Mouse (Mus musculus) embryonic facial prominence, embryonic 15.5 days (tissue): ENCODE results near the gene AC131692.1. TPM values are rescaled to one million over a fixed set of nuclear protein-coding genes. Genes with fewer than 3 reads are reported as not detected.

Experiments used
- ATAC-seq: fragments of 200-750 bp; cut with Nextera tagmentation; 2 replicates; pipeline ENCODE4 v1.8.0; 2017; ENCODE audit warnings: low read depth, moderate TSS enrichment; ENCODE audit not compliant: insufficient number of reproducible peaks, low FRiP score, low TSS enrichment
- H3K27ac ChIP-seq: fragments of 300-500 bp; sonication (generic); replicated peaks from 2 replicates; pipeline ENCODE4 v1.5.1; 2015; ENCODE audit warnings: mild to moderate bottlenecking, inconsistent platforms
- H3K27me3 ChIP-seq: fragments of 300-500 bp; sonication (generic); 2 replicates; pipeline ENCODE4 v1.6.1; 2015; ENCODE audit warnings: inconsistent platforms
- H3K36me3 ChIP-seq: fragments of 300-500 bp; sonication (generic); 2 replicates; pipeline ENCODE4 v1.6.1; 2015; ENCODE audit warnings: mild to moderate bottlenecking, inconsistent platforms
- H3K4me1 ChIP-seq: fragments of 300-500 bp; sonication (generic); 2 replicates; pipeline ENCODE4 v1.6.1; 2015; ENCODE audit warnings: inconsistent platforms
- H3K4me2 ChIP-seq: fragments of 300-500 bp; sonication (generic); replicated peaks from 2 replicates; pipeline ENCODE4 v1.6.1; 2015; ENCODE audit warnings: mild to moderate bottlenecking, inconsistent platforms
- H3K4me3 ChIP-seq: fragments of 300-500 bp; sonication (generic); replicated peaks from 2 replicates; pipeline ENCODE4 v1.5.1; 2015; ENCODE audit warnings: mild to moderate bottlenecking, inconsistent platforms
- H3K9ac ChIP-seq: fragments of 300-500 bp; sonication (generic); 2 replicates; pipeline ENCODE4 v1.6.1; 2015; ENCODE audit warnings: inconsistent platforms
- H3K9me3 ChIP-seq: fragments of 300-500 bp; sonication (generic); replicated peaks from 2 replicates; pipeline ENCODE4 v1.6.1; 2016; ENCODE audit warnings: inconsistent platforms
- WGBS: fragments of 180-500 bp; shearing (Covaris S2); methylation state at CpG from one replicate; pipeline ENCODE4 v1.1.7; 2015; 5-methylcytosine and 5-hydroxymethylcytosine counted together
- microRNA-seq: library from miRNA; unstranded; fragments of <30 nt; microRNA quantifications from one replicate; pipeline ENCODE4, GENCODE M21; 2016; ENCODE audit warnings: borderline number of aligned reads
- polyA plus RNA-seq: library from polyadenylated mRNA; unstranded; fragments of >200 nt; fragmentation: Nextera tagmentation; extraction: Ambion mirVana; gene quantifications from 2 replicates; pipeline ENCODE4 v1.2.1, GENCODE M21; 2015

AC131692.1 gene
- polyA plus RNA-seq, 1 experiment from 2014 or later = not detected

- Histone ChIP-seq H3K9ac (peak within 1 kb of the TSS; percentile 81), H3K9me3 (no peaks in the 10 kb centered on the region), H3K27me3 (no peaks in the 10 kb centered on the region), H3K4me2 (peak within 1 kb of the TSS; percentile 76), H3K27ac (peak within 1 kb of the TSS; percentile 98), H3K36me3 (peaks cover 17% of the 10 kb centered on the region; the same call in 1 of the 2 replicates), H3K4me3 (peak within 1 kb of the TSS; percentile 76), H3K4me1 (peaks cover 19% of the 10 kb centered on the region)
- WGBS = under 1% methylated on average over 67 of the region's 68 CpGs
- ATAC-seq = peak; percentile 92
Measured at GRCm38 (mm10) chr19:6140678-6141393, 46.6 kb downstream of the AC131692.1 start, which contains the start of gene Batf2. Batf2 (plus strand) TSS chr19:6140983.

- H3K4me2 ChIP-seq = peak within 1 kb of the TSS; percentile 76
- H3K9me3 ChIP-seq = no peaks in the 10 kb centered on the region
- WGBS = under 1% methylated on average over 15 of the region's 15 CpGs
- peaks cover 12% of the 10 kb centered on the region; the same call in 1 of the 2 replicates for H3K36me3 ChIP-seq
- peak within 1 kb of the TSS; percentile 98 for H3K27ac ChIP-seq
- peak within 1 kb of the TSS; percentile 81 for H3K9ac ChIP-seq
- peak within 1 kb of the TSS; percentile 76 for H3K4me3 ChIP-seq
- peak; percentile 81 for ATAC-seq
- no peaks in the 10 kb centered on the region for H3K27me3 ChIP-seq
- H3K4me1 ChIP-seq = peaks cover 19% of the 10 kb centered on the region
Measured at GRCm38 (mm10) chr19:6141394-6141749, 47.2 kb downstream of the AC131692.1 start, which contains the start of gene Arl2. Arl2 (minus strand) TSS chr19:6141548.

GRCm38 (mm10) chr19:6144842-6145241, 50.6 kb downstream of the AC131692.1 start:
- H3K9ac ChIP-seq = no peak overlapping the region
- H3K9me3 ChIP-seq = no peaks in the 10 kb centered on the region
- H3K4me3 ChIP-seq = no peak overlapping the region
- WGBS = 76% methylated on average over 5 of the region's 5 CpGs
- no peak overlapping the region for H3K27ac ChIP-seq
- H3K36me3 ChIP-seq = no peaks in the 10 kb centered on the region
- H3K4me2 ChIP-seq = no peak overlapping the region
- ATAC-seq = no peak
- H3K4me1 ChIP-seq = peaks cover 13% of the 10 kb centered on the region
- H3K27me3 ChIP-seq = no peaks in the 10 kb centered on the region

Small RNA genes lying within 50 kb of the gene (microRNA-seq; reads per million reads assigned to microRNA genes)
- gene Mir6988 = 0.52 reads per million

Other genes with a start within 250 kb of the AC131692.1 start
- gene Frmd8, start 219.1 kb upstream of the AC131692.1 start, polyA plus RNA-seq = 32.5 and 37.4 TPM in 2 replicates
- 5.9 and 7.5 TPM in 2 replicates for gene Slc25a45, start 216.6 kb upstream of the AC131692.1 start, polyA plus RNA-seq
- 3.4 and 3.6 TPM in 2 replicates for gene Tigd3, start 200.3 kb upstream of the AC131692.1 start, polyA plus RNA-seq
- gene Dpf2, start 181.4 kb upstream of the AC131692.1 start, polyA plus RNA-seq = 144 and 167 TPM in 2 replicates
- 11.0 TPM in 2 replicates for gene Cdc42ep2, start 169.6 kb upstream of the AC131692.1 start, polyA plus RNA-seq
- gene Pola2, start 130.2 kb upstream of the AC131692.1 start, polyA plus RNA-seq = 59.6 and 65.4 TPM in 2 replicates
- not detected in 2 replicates for gene Slc22a20, start 108.3 kb upstream of the AC131692.1 start, polyA plus RNA-seq
- 22.1 and 22.4 TPM in 2 replicates for gene Capn1, start 78.5 kb upstream of the AC131692.1 start, polyA plus RNA-seq
- 34.2 and 39.8 TPM in 2 replicates for gene Syvn1, start 47.8 kb upstream of the AC131692.1 start, polyA plus RNA-seq
- 66.8 and 67.1 TPM in 2 replicates for gene Mrpl49, start 36.6 kb upstream of the AC131692.1 start, polyA plus RNA-seq
- gene Fau, start 36.6 kb upstream of the AC131692.1 start, polyA plus RNA-seq = 809 and 853 TPM in 2 replicates
- 37.1 and 41.1 TPM in 2 replicates for gene Znhit2, start 33.2 kb upstream of the AC131692.1 start, polyA plus RNA-seq
- 21.7 and 24.6 TPM in 2 replicates for gene Tm7sf2, start 26.0 kb upstream of the AC131692.1 start, polyA plus RNA-seq
- 75.9 and 76.4 TPM in 2 replicates for gene Vps51, start 17.2 kb upstream of the AC131692.1 start, polyA plus RNA-seq
- not detected in 2 replicates for gene Tmem262, start 14.4 kb upstream of the AC131692.1 start, polyA plus RNA-seq
- gene Gm28374, start 12.2 kb upstream of the AC131692.1 start, polyA plus RNA-seq = 1.9 and 2.1 TPM in 2 replicates
- 86.9 and 90.9 TPM in 2 replicates for gene Zfpl1, start 9.5 kb upstream of the AC131692.1 start, polyA plus RNA-seq
- gene Cdca5, start 9.4 kb upstream of the AC131692.1 start, polyA plus RNA-seq = 27.7 and 29.0 TPM in 2 replicates
- gene Naaladl1, start 11.4 kb downstream of the AC131692.1 start, polyA plus RNA-seq = 0.25 TPM in 2 replicates
- gene Sac3d1, start 24.2 kb downstream of the AC131692.1 start, polyA plus RNA-seq = 48.4 and 48.6 TPM in 2 replicates
- gene Snx15, start 33.9 kb downstream of the AC131692.1 start, polyA plus RNA-seq = 37.9 and 38.5 TPM in 2 replicates
- 0.19 and 0.39 TPM in 2 replicates for gene Batf2, start 46.6 kb downstream of the AC131692.1 start, polyA plus RNA-seq
- gene Arl2, start 47.1 kb downstream of the AC131692.1 start, polyA plus RNA-seq = 98.5 and 100 TPM in 2 replicates
- 0.11 and 0.13 TPM in 2 replicates for gene Majin, start 90.0 kb downstream of the AC131692.1 start, polyA plus RNA-seq
- gene Gpha2, start 132.0 kb downstream of the AC131692.1 start, polyA plus RNA-seq = 2.5 and 3.3 TPM in 2 replicates
- 39.2 and 39.7 TPM in 2 replicates for gene Ppp2r5b, start 141.5 kb downstream of the AC131692.1 start, polyA plus RNA-seq
- 10.3 and 11.0 TPM in 2 replicates for gene Atg2a, start 147.2 kb downstream of the AC131692.1 start, polyA plus RNA-seq
- 77.2 and 83.5 TPM in 2 replicates for gene Ehd1, start 182.3 kb downstream of the AC131692.1 start, polyA plus RNA-seq
- 1.5 and 2.5 TPM in 2 replicates for gene Cdc42bpg, start 212.0 kb downstream of the AC131692.1 start, polyA plus RNA-seq
- 82.1 and 91.7 TPM in 2 replicates for gene Men1, start 240.6 kb downstream of the AC131692.1 start, polyA plus RNA-seq
- 15.6 and 16.7 TPM in 2 replicates for gene Map4k2, start 246.7 kb downstream of the AC131692.1 start, polyA plus RNA-seq